Mouse (Mus musculus) layer of hippocampus, adult 9-10 months (tissue): Measurements from ENCODE around the gene Trp73.

Experiments used
- DNase-seq: peaks from one replicate; pipeline ENCODE4 v3.0.0; 2022; ENCODE audit warnings: low spot score

The Trp73 gene

GRCm38 (mm10) chr4:154140182-154140212, at the start of gene Trp73:
Trp73 (minus strand) TSS chr4:154140208.
- DNase-seq = no peak

- no peak for DNase-seq
Measured at GRCm38 (mm10) chr4:154188948-154189347, 48.9 kb upstream of the Trp73 start.

GRCm38 (mm10) chr4:154186002-154186537, 46.1 kb upstream of the Trp73 start:
- DNase-seq = no peak

- no peak for DNase-seq
Measured at GRCm38 (mm10) chr4:154185001-154185400, 45.0 kb upstream of the Trp73 start.

DNA sequence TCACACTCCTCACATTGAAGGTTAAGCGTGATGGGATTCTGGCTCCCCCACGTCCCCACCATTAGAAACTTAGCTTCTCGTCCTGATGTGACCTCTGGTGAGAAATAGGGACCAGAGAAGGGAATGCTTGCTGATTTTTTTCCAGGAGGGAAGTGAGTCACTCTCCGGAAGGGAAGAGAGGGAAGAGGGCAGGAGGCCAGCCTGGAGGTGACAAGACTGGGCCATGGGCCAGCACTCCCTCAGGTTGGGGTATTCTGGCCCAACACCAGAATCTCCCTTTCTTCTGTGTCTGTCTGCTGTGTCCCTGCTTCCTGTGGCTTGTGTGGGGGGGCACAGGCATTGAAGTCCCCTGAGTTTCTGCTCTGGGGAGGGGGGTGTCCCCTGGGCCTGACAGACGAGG, 43.6 kb upstream of the Trp73 start:
- DNase-seq = no peak

- DNase-seq = no peak
Measured at GRCm38 (mm10) chr4:154181001-154181400, 41.0 kb upstream of the Trp73 start.

DNA sequence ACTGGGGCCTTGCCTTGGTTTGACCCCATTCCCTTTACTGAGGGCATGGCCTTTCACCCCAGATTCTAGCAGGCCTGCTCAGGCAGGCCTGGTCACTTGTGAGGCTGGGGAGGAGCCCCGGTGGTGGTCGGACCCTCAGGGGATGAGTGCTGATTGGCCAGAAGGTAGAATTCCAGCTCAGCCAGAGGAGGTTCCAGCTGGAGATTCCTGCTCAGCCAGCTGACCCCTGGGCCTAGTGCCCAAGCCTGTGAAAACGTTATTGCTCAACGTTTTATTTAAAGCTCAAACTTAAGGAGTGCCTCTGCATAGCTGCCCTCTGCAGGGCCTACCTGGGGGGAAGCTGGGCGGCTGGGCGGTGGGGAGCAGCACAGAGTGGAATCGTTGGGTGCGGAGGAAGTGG, 37.2 kb upstream of the Trp73 start:
- DNase-seq = no peak

DNA sequence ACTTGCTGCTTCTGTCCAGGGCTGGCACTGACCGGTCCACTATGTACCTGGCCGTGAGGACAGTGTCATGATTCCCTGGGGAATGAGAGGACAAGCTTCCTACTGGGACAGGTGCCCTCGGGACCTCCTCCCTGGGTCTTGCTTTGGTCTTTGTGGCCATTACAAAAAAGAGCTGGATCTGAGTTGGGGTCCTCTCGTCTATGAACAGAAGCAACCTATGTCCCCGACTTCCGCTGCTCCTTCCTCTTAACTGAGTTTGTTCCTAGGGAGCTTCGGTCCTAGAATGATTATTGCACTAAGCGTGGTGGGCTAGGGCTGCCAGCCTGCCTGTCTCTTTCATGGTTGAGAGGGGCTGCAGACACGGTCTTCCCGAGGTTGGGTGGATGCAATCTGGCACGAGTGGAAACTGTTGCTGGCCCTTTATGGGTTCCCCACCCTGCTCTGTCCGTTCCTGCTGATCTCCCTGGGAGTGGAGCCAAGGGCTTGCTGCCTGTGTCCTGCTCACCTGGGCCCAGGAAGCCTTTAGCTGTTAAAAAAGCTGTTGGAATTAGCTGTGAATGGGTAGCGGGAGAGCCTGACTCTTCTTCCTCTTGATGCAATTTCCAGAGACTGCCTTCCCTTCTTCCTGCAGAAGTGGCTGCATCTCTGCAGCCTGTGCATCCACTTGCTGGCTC, 32.1 kb upstream of the Trp73 start:
- no peak for DNase-seq

DNA sequence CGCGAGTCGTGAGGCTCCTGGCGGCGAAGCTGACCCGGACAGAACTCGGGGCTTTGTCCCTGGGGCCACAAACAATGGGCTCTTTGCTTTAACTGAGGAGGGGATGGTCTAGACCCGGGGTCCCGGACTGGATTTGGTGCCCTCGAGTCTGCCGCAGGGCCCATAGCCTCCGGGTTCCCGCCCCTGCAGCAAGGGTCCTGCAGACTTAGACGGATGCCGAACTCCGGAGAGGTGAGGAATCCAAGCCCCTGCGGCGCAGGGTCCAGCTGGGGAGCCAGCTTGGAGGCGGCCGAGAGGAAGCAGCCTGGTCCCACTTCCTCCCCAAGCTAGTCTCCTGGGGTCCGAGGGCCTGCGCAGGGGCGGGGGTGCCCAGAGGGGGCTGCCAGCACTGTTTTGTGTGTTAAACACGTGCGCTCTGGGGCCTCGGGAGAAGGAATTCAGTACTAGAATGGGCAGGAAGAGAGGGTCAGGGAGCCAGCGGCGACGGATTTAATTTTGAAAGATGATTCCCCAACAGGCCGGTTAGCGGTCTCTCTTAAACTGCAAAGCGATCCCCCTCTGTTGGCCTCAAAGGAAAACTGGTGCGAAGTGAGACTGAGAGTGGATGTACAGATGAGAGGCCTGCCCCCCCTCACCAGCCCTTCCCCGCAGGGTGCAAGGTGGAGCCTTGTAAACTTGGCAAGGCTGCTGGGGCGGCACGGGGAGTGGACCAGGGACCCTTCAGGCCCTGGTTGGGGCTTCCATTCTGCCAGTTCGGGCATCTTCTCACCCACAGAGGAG, 31.3 kb upstream of the Trp73 start:
- no peak for DNase-seq

DNA sequence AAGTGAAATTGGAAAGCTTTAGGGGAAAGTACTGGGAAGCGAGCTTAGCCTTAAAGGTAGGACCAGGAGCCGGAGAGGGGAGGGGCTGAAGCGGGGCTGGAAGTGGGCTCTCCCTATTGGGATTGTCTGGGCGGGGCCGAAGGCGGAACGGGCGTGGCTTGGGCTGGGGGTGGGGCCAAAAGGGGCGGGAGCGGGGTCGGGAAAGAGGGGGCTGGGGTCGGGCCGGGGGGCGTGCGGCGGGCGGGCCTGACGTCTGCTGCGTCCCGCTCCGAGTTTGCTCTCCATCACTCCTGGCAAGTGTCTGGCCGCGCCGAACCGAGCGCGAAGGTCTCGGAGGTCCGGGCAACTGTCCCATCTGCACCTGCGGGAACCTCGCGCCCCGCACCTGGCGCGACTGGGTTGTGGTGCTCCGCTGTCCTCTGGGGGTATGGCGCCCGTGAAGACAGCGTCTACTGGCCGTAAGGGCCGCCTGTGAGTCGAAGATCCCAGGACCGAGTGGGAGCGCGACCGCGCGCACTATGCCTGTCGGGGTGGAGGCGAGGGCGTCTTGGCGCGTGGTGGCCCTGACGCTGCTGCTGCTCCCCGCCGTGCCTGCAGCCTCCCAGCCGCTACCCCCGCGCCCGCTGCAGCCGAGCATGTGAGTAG, 30.6 kb upstream of the Trp73 start, which contains the start of gene Megf6:
TSS of gene Megf6 (plus strand) at position 225 of the 645 bp plus-strand sequence.
- DNase-seq = no peak

DNA sequence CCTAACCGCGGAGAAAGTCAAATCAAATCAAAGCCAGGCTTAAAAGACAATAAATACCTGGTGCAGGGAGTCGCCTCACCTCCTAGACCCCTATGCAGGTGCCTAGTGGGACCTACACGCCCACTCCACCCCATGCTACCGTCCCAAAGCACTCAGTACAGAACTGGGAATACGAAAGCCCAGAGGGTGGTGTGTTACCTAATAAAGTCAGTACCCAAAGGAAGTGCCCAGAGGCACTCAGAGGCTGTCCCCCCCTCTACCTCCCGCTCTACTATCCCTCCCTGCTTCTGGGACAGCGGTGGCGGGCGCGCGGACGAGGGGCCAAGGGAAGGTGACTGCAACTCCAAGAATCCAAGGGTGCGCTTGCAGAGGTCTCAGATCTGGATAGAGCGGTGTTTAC, 30.0 kb upstream of the Trp73 start:
- no peak for DNase-seq

GRCm38 (mm10) chr4:154167053-154167452, 27.0 kb upstream of the Trp73 start:
- no peak for DNase-seq

DNA sequence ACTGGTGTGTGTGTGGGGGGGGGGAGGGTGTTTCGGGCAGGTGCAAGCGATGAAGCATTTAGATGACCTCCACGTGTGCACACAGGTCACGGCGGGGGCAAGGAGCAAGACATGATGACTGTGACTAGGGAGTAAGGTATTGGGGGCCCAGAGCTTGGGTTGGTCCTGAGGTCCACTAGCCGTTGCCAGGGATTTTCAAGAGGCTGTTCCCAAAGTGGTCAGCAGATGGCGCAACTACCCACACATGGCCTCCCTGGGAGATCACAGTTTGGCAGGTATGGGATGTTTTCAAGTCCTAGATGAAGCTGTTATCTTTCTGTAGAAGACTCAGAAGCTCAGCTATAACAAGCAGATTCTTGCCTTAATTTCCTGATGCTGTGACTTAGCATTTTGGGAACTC, 23.3 kb upstream of the Trp73 start:
- DNase-seq = no peak

GRCm38 (mm10) chr4:154160538-154161390, 20.8 kb upstream of the Trp73 start, which contains the start of gene Tprgl:
Tprgl (minus strand) TSS chr4:154160666.
- DNase-seq = peak; percentile 90

DNA sequence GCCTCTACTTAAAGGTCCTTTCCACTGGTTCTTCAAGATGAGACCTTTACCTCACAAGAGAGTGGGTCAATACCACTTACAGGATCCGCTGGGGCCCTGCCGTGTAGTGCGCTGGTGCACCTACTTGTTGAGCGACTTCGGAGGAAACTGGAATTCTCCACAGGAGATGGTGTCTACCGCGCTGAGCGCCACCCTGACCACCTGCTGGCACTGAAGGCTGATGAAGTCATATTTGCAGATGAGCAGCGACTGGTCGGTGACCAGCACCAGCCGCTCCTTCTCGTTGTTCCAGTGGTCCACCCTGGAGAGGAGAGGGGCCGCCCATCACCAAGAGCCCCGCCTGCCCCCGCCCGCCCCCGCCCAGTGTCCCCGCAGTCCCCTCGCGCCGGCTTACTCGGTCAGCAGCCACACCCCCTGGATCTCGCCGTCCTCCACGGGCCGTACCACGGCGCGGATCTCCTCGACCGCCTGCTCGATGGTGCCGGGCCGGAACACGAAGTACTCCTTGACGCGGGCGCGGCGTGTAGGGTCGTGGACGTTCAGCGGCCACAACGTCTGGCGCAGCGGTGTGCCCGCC, 20.0 kb upstream of the Trp73 start:
- no peak for DNase-seq

DNA sequence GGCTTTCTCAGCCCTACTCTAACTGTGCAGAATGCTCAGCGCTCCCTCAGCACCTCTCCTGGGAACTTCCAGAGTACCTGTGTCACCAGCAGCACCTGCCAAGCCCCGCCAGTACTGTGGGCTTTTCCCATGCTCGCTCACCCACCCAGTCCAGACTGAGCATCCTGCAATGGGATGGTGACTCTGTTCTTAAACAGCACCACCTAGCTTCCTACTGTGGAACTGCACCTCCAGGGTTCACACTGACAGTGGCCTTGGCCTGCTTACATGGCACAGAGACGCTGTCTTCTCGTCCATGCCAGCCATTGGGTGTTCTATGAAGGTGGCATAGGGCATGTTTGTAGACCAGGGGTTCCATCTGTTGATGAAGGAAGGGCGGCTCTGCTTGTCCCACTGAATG, 19.0 kb upstream of the Trp73 start:
- DNase-seq = peak; percentile 91

- no peak for DNase-seq
Measured at GRCm38 (mm10) chr4:154157970-154158662, 18.1 kb upstream of the Trp73 start.

GRCm38 (mm10) chr4:154156050-154156449, 16.0 kb upstream of the Trp73 start:
- DNase-seq = no peak

- no peak for DNase-seq
Measured at GRCm38 (mm10) chr4:154154104-154154503, 14.1 kb upstream of the Trp73 start.

DNA sequence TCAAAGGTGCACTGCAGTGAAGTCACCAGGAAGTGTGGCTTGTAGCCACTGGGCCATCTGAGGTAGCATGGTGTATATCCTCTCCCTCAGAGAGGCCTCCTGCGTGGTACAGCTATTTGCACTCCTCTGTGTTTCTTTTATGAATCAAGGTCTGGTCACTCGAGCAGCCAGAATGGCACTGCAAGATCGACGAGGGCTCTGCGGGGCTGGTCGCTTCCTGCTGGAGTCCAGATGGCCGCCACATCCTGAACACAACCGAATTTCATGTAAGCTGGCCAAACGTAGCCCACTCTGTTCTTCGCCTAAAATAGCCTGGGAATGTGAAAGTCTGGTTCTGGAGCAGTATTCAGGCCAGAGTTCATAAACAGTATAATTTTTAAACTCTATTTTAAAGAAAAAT, 6.3 kb upstream of the Trp73 start:
- DNase-seq = no peak

- no peak for DNase-seq
Measured at GRCm38 (mm10) chr4:154144712-154145111, 4.7 kb upstream of the Trp73 start.
